Comparison of ENCODE assay signal across 24 mouse cellular contexts in the genomic region with DNA sequence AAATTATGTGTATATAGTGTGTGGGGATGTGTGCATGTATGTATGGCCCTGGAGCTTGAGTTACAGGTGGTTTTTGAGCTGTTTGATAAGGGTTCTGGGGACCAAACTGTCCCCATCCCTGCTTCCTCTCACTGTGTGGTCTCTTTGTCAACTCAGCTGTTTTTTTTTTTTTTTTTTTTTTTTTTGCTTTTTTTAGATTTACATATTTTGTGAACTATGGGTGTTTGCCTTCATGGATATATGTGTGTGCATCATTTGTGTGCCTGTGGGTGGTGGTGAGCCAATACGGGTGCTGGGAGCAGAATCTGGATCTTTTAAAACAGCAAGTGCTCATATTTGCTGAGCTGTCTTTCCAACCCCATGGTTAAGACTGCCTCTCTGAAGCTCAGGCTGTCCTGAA. TPM values are rescaled to one million over a fixed set of nuclear protein-coding genes. Genes with fewer than 3 reads are reported as not detected.
DNase-seq lines count a peak whose midpoint lies in the region; ATAC-seq and TF ChIP-seq lines count a peak whose summit lies in the region.
"Had no signal": no experiment of that assay in that cellular context is flagged by ENCODE, and none has a peak within 500 bp of the region (broad histone marks: within the 10 kb centered on the region; RNA-seq: fewer than 3 reads in every experiment).

No protein-coding gene starts in this region.

- no peaks in the 10 kb centered on the region for H3K9me3 ChIP-seq in kidney, embryonic 15.5 days (replicated peaks)
- H3K9me3 ChIP-seq in CH12.LX (replicated peaks; ENCODE audit: low read length) (no peaks in the 10 kb centered on the region), ES-E14 (ENCODE audit: control insufficient read depth, insufficient read depth, low read depth, low read length) (no peaks in the 10 kb centered on the region)
- H3K9me3 ChIP-seq in hindbrain, postnatal 0 days (ENCODE audit: low read length): no peaks in the 10 kb centered on the region
- H3K9me3 ChIP-seq: embryonic facial prominence, embryonic 10.5 days; embryonic facial prominence, embryonic 12.5 days; forebrain, embryonic 10.5 days; forebrain, embryonic 12.5 days had no signal

- no peaks in the 10 kb centered on the region for H3K27me3 ChIP-seq in kidney, embryonic 15.5 days
- H3K27me3 ChIP-seq in kidney, adult 2 months (replicated peaks; ENCODE audit: control insufficient read depth, insufficient read depth, low read length): no peaks in the 10 kb centered on the region
- H3K27me3 ChIP-seq in CH12.LX (replicated peaks): no peaks in the 10 kb centered on the region
- no peaks in the 10 kb centered on the region for H3K27me3 ChIP-seq in hindbrain, postnatal 0 days (ENCODE audit: insufficient read depth, low read length)
- H3K27me3 ChIP-seq: embryonic facial prominence, embryonic 12.5 days; forebrain, embryonic 12.5 days; Patski had no signal

- H3K27ac ChIP-seq in kidney, embryonic 15.5 days: peak overlapping the region; percentile 45; the same call in 1 of the 2 replicates
- no peak overlapping the region for H3K27ac ChIP-seq in kidney, adult 2 months (ENCODE audit: insufficient read depth, low read depth, low read length)
- H3K27ac ChIP-seq in CH12.LX (ENCODE audit: insufficient read depth, low read depth) (no peak overlapping the region), ES-E14 (ENCODE audit: insufficient read depth, low read depth, low read length, poor library complexity, severe bottlenecking) (no peak overlapping the region)
- no peak overlapping the region for H3K27ac ChIP-seq in hindbrain, postnatal 0 days
- H3K27ac ChIP-seq: embryonic facial prominence, embryonic 10.5 days; embryonic facial prominence, embryonic 12.5 days; forebrain, embryonic 10.5 days; forebrain, embryonic 12.5 days had no signal

- H3K4me1 ChIP-seq in kidney, embryonic 15.5 days: peaks cover 26% of the 10 kb centered on the region
- peaks cover 8% of the 10 kb centered on the region; the same call in 1 of the 2 replicates for H3K4me1 ChIP-seq in kidney, adult 2 months (ENCODE audit: control insufficient read depth, insufficient read depth, low read length)
- H3K4me1 ChIP-seq in CH12.LX (ENCODE audit: control insufficient read depth in 1 of 2, insufficient read depth in 2 of 2): peaks cover 2 to 19% of the 10 kb centered on the region in 2 experiments; a peak in 3 of 4 replicates
- H3K4me1 ChIP-seq in ES-E14 (ENCODE audit: control insufficient read depth in 2 of 2, insufficient read depth in 2 of 2, low read length in 2 of 2, poor library complexity in 1 of 2): no peaks in the 10 kb centered on the region; a peak in 1 of 4 replicates
- no peaks in the 10 kb centered on the region; the same call in 1 of the 2 replicates for H3K4me1 ChIP-seq in hindbrain, postnatal 0 days (ENCODE audit: insufficient read depth, low read length)

- WGBS in kidney, embryonic 15.5 days: 94% methylated on average over 1 of the region's 1 CpGs
- WGBS in kidney, adult 2 months: 88% methylated on average over 1 of the region's 1 CpGs
- WGBS in hindbrain, postnatal 0 days: 94% methylated on average over 1 of the region's 1 CpGs

- no peak overlapping the region for H3K9ac ChIP-seq in kidney, embryonic 15.5 days
- H3K9ac ChIP-seq in CH12.LX (ENCODE audit: insufficient read depth, low read depth): no peak overlapping the region
- no peak overlapping the region for H3K9ac ChIP-seq in ES-E14 (ENCODE audit: insufficient read depth, low read depth, low read length, poor library complexity, severe bottlenecking)
- no peak overlapping the region for H3K9ac ChIP-seq in hindbrain, postnatal 0 days (replicated peaks; ENCODE audit: low read length)
- H3K9ac ChIP-seq: embryonic facial prominence, embryonic 12.5 days; forebrain, embryonic 12.5 days had no signal

- H3K36me3 ChIP-seq in kidney, embryonic 15.5 days: peaks cover 76% of the 10 kb centered on the region
- peaks cover 7% of the 10 kb centered on the region for H3K36me3 ChIP-seq in kidney, adult 2 months (ENCODE audit: control insufficient read depth, insufficient read depth, low read length)
- H3K36me3 ChIP-seq in CH12.LX (replicated peaks in 1 of 2; ENCODE audit: control insufficient read depth in 1 of 2, insufficient read depth in 1 of 2, low read length in 1 of 2): peaks cover 32 to 91% of the 10 kb centered on the region in 2 experiments
- peaks cover 23% of the 10 kb centered on the region; the same call in 1 of the 2 replicates for H3K36me3 ChIP-seq in ES-E14 (ENCODE audit: control insufficient read depth, insufficient read depth, low read length, poor library complexity, severe bottlenecking)
- H3K36me3 ChIP-seq in hindbrain, postnatal 0 days (ENCODE audit: insufficient read depth, low read length): peaks cover 25% of the 10 kb centered on the region

- H3K4me2 ChIP-seq in kidney, embryonic 15.5 days: no peak overlapping the region
- no peak overlapping the region for H3K4me2 ChIP-seq in CH12.LX (ENCODE audit: insufficient read depth, low read depth, poor library complexity, severe bottlenecking)
- H3K4me2 ChIP-seq in hindbrain, postnatal 0 days (ENCODE audit: low read depth, low read length): no peak overlapping the region
- H3K4me2 ChIP-seq: embryonic facial prominence, embryonic 12.5 days; forebrain, embryonic 12.5 days had no signal

- no peak for ATAC-seq in kidney, embryonic 15.5 days (replicated peaks; ENCODE audit: low FRiP score)
- ATAC-seq in hindbrain, postnatal 0 days: no peak
- ATAC-seq in erythroblast, adult 5-6 weeks (replicated peaks; ENCODE audit: low FRiP score, poor library complexity, severe bottlenecking): no peak
- ATAC-seq: activated CD4-positive, CD25-positive, alpha-beta regulatory T cell, adult 4 months; forebrain, embryonic 14.5 days; forebrain, embryonic 16.5 days; Patski had no signal

- in situ Hi-C loops in CH12.LX (cut with MboI; ENCODE audit: low pct_ligation_motif_present, low pct_unique_long_range_greater_than_20kb, low sequenced_read_pairs): no loop called here
- in situ Hi-C loops in ES-E14 (cut with MboI; ENCODE audit: low sequenced_read_pairs in 2 of 2, unreplicated experiment in 2 of 2): loop anchor here in 1 of 2 experiments (10.0 kb wide), 1 partner anchor 464 kb away; no protein-coding TSS in a partner anchor

- no peak for TF ChIP-seq RAD21 in CH12.LX (IDR thresholded peaks at IDR 0.05; ENCODE audit: low read depth, low read length)

- H3K4me3 ChIP-seq in kidney, embryonic 15.5 days (replicated peaks): no peak overlapping the region
- no peak overlapping the region for H3K4me3 ChIP-seq in kidney, adult 2 months (ENCODE audit: insufficient read depth, low read depth, low read length)
- H3K4me3 ChIP-seq in CH12.LX (replicated peaks in 1 of 3; ENCODE audit: low read depth in 2 of 3, low read length in 2 of 3, poor library complexity in 1 of 3) (no peak overlapping the region), ES-E14 (ENCODE audit: insufficient read depth in 1 of 2, low read depth in 1 of 2, low read length in 2 of 2, poor library complexity in 1 of 2, severe bottlenecking in 1 of 2) (no peak overlapping the region)
- no peak overlapping the region for H3K4me3 ChIP-seq in hindbrain, postnatal 0 days (ENCODE audit: low read length)
- H3K4me3 ChIP-seq: embryonic facial prominence, embryonic 10.5 days; embryonic facial prominence, embryonic 12.5 days; erythroblast, embryonic 14.5 days; forebrain, embryonic 10.5 days; forebrain, embryonic 12.5 days had no signal

- no peak for TF ChIP-seq CTCF in kidney, adult 2 months (conservative IDR thresholded peaks at IDR 0.05; ENCODE audit: insufficient read depth, insufficient read length, low read depth, low read length)
- TF ChIP-seq CTCF in CH12.LX (conservative IDR thresholded peaks at IDR 0.05 in 1 of 2, IDR thresholded peaks at IDR 0.05 in 1 of 2; ENCODE audit: low read depth in 2 of 2, low read length in 2 of 2): no peak
- no peak for TF ChIP-seq CTCF in hindbrain, postnatal 0 days (IDR thresholded peaks at IDR 0.05; ENCODE audit: low read depth)

- TF ChIP-seq POLR2A in kidney, adult 2 months (IDR thresholded peaks at IDR 0.05; ENCODE audit: low read depth, low read length): no peak
- no peak for TF ChIP-seq POLR2A in CH12.LX (IDR thresholded peaks at IDR 0.05; ENCODE audit: low read depth, low read length)

- no peaks in the 10 kb centered on the region for H3K79me2 ChIP-seq in CH12.LX (replicated peaks; ENCODE audit: control insufficient read depth, extremely low read depth, insufficient read depth, poor library complexity, severe bottlenecking)

- TF ChIP-seq EP300 in CH12.LX (IDR thresholded peaks at IDR 0.05; ENCODE audit: low read length): no peak

- dilution Hi-C loops in CH12.LX (cut with MboI; ENCODE audit: extremely low pct_ligation_motif_present, extremely low pct_unique_long_range_greater_than_20kb, low sequenced_read_pairs): no loop called here

- DNase-seq in kidney, adult 2 months: no peak
- DNase-seq in CH12.LX (ENCODE audit: extremely low read depth) (no peak), ES-E14 (ENCODE audit: low read depth, low spot score) (no peak)
- DNase-seq in hindbrain, postnatal 0 days (ENCODE audit: low spot score): no peak
- DNase-seq: adrenal gland, adult 8-10 months; adrenal gland, postnatal 14 days; adrenal gland, postnatal 36 days; cerebellum, adult 11-12 months; cerebellum, adult 2 months; cerebellum, adult 9-10 months; cerebellum, postnatal 10 days; cerebellum, postnatal 25 days had no signal

RNA-seq across cellular contexts. Expression of a gene that starts 4.8 kb away (rescaled TPM):
- polyA plus RNA-seq in kidney, embryonic 15.5 days (2015; fragmentation: Nextera tagmentation; extraction: Ambion mirVana): 43.9 and 45.1 TPM in 2 replicates
- polyA plus RNA-seq in kidney, adult 2 months (2012; rRNA removed): 52.8 and 60.0 TPM in 2 replicates
- total RNA-seq in CH12.LX (2012; rRNA removed) (51.1 and 52.5 TPM in 2 replicates), CH12.LX (2014; rRNA removed) (5.1 and 5.3 TPM in 2 replicates), ES-E14 (2012; rRNA removed) (38.7 and 62.1 TPM in 2 replicates)
- 8.1 and 10.3 TPM in 2 replicates for polyA plus RNA-seq in CH12.LX (2012; ENCODE audit: insufficient read length, low read depth)
- total RNA-seq in hindbrain, postnatal 0 days (2014; rRNA removed): 12.1 and 12.7 TPM in 2 replicates
- 9.3 and 10.7 TPM in 2 replicates for polyA plus RNA-seq in hindbrain, postnatal 0 days (2015; fragmentation: Nextera tagmentation; extraction: Ambion mirVana)
- total RNA-seq in erythroblast, adult 5-6 weeks (2015; ENCODE audit: low replicate concordance): 33.6 and 42.6 TPM in 2 replicates
- 3.2 and 3.3 TPM in 2 replicates for total RNA-seq in erythroblast, adult 5-6 weeks (2017; ENCODE audit: low replicate concordance)

RNA-seq across cellular contexts. Expression of a gene that starts 14.8 kb away (rescaled TPM):
- polyA plus RNA-seq in kidney, embryonic 15.5 days (2015; fragmentation: Nextera tagmentation; extraction: Ambion mirVana): 0.31 and 0.60 TPM in 2 replicates
- 0.29 and 2.8 TPM in 2 replicates for polyA plus RNA-seq in kidney, adult 2 months (2012; rRNA removed)
- total RNA-seq in CH12.LX (2012; rRNA removed) (0.13 TPM in 1 of 2 replicates, not detected in the other), CH12.LX (2014; rRNA removed) (not detected in 2 replicates), ES-E14 (2012; rRNA removed) (1.1 and 1.2 TPM in 2 replicates)
- not detected in 2 replicates for polyA plus RNA-seq in CH12.LX (2012; ENCODE audit: insufficient read length, low read depth)
- 0.37 and 1.4 TPM in 2 replicates for total RNA-seq in hindbrain, postnatal 0 days (2014; rRNA removed)
- polyA plus RNA-seq in hindbrain, postnatal 0 days (2015; fragmentation: Nextera tagmentation; extraction: Ambion mirVana): not detected in 2 replicates
- total RNA-seq in erythroblast, adult 5-6 weeks (2015; ENCODE audit: low replicate concordance): not detected in 2 replicates
- total RNA-seq in erythroblast, adult 5-6 weeks (2017; ENCODE audit: low replicate concordance): not detected in 2 replicates
- total RNA-seq: adrenal gland, postnatal 14 days had no signal
- polyA plus RNA-seq: embryonic facial prominence, embryonic 10.5 days; forebrain, embryonic 10.5 days; forebrain, embryonic 12.5 days; forebrain, embryonic 14.5 days; forebrain, embryonic 16.5 days had no signal

RNA-seq across cellular contexts. Expression of a gene that starts 21.6 kb away (rescaled TPM):
- 421 and 440 TPM in 2 replicates for polyA plus RNA-seq in kidney, embryonic 15.5 days (2015; fragmentation: Nextera tagmentation; extraction: Ambion mirVana)
- 183 and 196 TPM in 2 replicates for polyA plus RNA-seq in kidney, adult 2 months (2012; rRNA removed)
- total RNA-seq in CH12.LX (2012; rRNA removed) (57.7 and 61.8 TPM in 2 replicates), CH12.LX (2014; rRNA removed) (28.0 and 39.2 TPM in 2 replicates), ES-E14 (2012; rRNA removed) (91.6 and 142 TPM in 2 replicates)
- polyA plus RNA-seq in CH12.LX (2012; ENCODE audit: insufficient read length, low read depth): 832 and 848 TPM in 2 replicates
- total RNA-seq in hindbrain, postnatal 0 days (2014; rRNA removed): 34.4 and 45.0 TPM in 2 replicates
- 281 and 299 TPM in 2 replicates for polyA plus RNA-seq in hindbrain, postnatal 0 days (2015; fragmentation: Nextera tagmentation; extraction: Ambion mirVana)
- total RNA-seq in erythroblast, adult 5-6 weeks (2015; ENCODE audit: low replicate concordance): 59.6 and 159 TPM in 2 replicates
- total RNA-seq in erythroblast, adult 5-6 weeks (2017; ENCODE audit: low replicate concordance): 19.3 and 43.4 TPM in 2 replicates

RNA-seq across cellular contexts. Expression of a gene that starts 42.4 kb away (rescaled TPM):
- 11.5 and 12.4 TPM in 2 replicates for polyA plus RNA-seq in kidney, embryonic 15.5 days (2015; fragmentation: Nextera tagmentation; extraction: Ambion mirVana)
- polyA plus RNA-seq in kidney, adult 2 months (2012; rRNA removed): 21.9 and 28.4 TPM in 2 replicates
- total RNA-seq in CH12.LX (2012; rRNA removed): 5.2 and 7.7 TPM in 2 replicates
- total RNA-seq in CH12.LX (2014; rRNA removed): 6.6 and 8.3 TPM in 2 replicates
- 6.1 and 7.8 TPM in 2 replicates for polyA plus RNA-seq in CH12.LX (2012; ENCODE audit: insufficient read length, low read depth)
- 15.3 and 15.4 TPM in 2 replicates for total RNA-seq in ES-E14 (2012; rRNA removed)
- 17.0 and 19.9 TPM in 2 replicates for total RNA-seq in hindbrain, postnatal 0 days (2014; rRNA removed)
- polyA plus RNA-seq in hindbrain, postnatal 0 days (2015; fragmentation: Nextera tagmentation; extraction: Ambion mirVana): 16.5 and 17.3 TPM in 2 replicates
- not detected in 2 replicates for total RNA-seq in erythroblast, adult 5-6 weeks (2015; ENCODE audit: low replicate concordance)
- not detected in 2 replicates for total RNA-seq in erythroblast, adult 5-6 weeks (2017; ENCODE audit: low replicate concordance)

RNA-seq across cellular contexts. Expression of a gene that starts 59.0 kb away (rescaled TPM):
- 56.9 and 59.5 TPM in 2 replicates for polyA plus RNA-seq in kidney, embryonic 15.5 days (2015; fragmentation: Nextera tagmentation; extraction: Ambion mirVana)
- polyA plus RNA-seq in kidney, adult 2 months (2012; rRNA removed): 745 and 858 TPM in 2 replicates
- total RNA-seq in CH12.LX (2012; rRNA removed): 0.08 TPM in 1 of 2 replicates, not detected in the other
- total RNA-seq in CH12.LX (2014; rRNA removed): not detected in 2 replicates
- not detected in 2 replicates for polyA plus RNA-seq in CH12.LX (2012; ENCODE audit: insufficient read length, low read depth)
- total RNA-seq in ES-E14 (2012; rRNA removed): 11.3 and 16.5 TPM in 2 replicates
- 0.26 and 0.32 TPM in 2 replicates for total RNA-seq in hindbrain, postnatal 0 days (2014; rRNA removed)
- 0.35 and 0.44 TPM in 2 replicates for polyA plus RNA-seq in hindbrain, postnatal 0 days (2015; fragmentation: Nextera tagmentation; extraction: Ambion mirVana)
- not detected in 2 replicates for total RNA-seq in erythroblast, adult 5-6 weeks (2015; ENCODE audit: low replicate concordance)
- not detected in 2 replicates for total RNA-seq in erythroblast, adult 5-6 weeks (2017; ENCODE audit: low replicate concordance)
- total RNA-seq: adrenal gland, postnatal 36 days had no signal
- polyA plus RNA-seq: activated CD4-positive, CD25-positive, alpha-beta regulatory T cell, adult 4 months; C2C12; erythroblast, embryonic 14.5 days had no signal
